Mouse (Mus musculus) layer of hippocampus, postnatal 25 days (tissue): ENCODE results near the gene Nit2. TPM values are rescaled to one million over a fixed set of nuclear protein-coding genes. Genes with fewer than 3 reads are reported as not detected.

ENCODE experiments used
- DNase-seq, 2 experiments: peaks; one replicate each; pipeline ENCODE4 v3.0.0; 2022; ENCODE audit warnings: mixed read lengths in 2 of 2, low spot score in 1 of 2; ENCODE audit errors: extremely low spot score in 1 of 2
- total RNA-seq, 2 experiments: library from RNA; stranded (reverse); gene quantifications; 2 replicates each; pipeline ENCODE4 v1.2.3; 2021

Gene Nit2
- total RNA-seq, 2 experiments from 2014 or later = 15.5 to 17.0 TPM

DNA sequence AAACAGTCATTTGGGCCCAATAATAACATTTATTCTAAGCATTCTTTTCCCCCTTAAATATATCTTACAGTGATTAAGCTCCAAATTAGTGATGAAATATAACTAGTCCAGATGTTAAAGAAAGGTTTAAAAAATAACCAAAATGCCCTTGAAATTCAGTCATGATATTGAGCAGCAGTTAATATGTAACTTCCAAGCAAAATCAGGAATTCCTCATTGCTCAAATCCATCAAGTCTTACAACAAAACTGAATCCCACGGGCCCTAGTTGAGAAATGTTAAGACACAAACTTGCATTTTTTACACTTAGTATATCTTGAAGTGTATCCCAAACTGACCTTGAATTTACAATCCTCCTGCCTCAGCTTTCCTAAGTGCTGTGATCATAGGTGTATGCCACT lies 3.4 kb downstream of the Nit2 start:
- DNase-seq = no peak

DNA sequence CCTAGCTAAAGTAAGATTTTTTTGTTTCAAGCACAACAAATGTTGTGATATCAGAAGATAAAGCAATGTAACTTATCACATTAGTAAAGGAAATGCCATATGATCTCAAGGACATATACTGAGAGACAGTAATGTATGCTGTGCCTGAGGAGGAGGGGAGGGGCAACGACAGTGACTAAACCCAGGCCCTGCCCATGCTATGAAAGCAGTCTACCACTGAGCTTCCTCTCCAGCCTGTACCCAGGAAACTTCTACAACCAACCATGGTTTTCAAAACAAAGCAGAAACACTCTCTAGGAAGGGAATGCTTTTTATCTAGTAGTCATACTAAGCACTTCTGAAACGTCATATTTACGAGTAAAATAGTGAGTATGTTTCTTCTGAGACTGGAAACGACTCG lies 4.3 kb downstream of the Nit2 start:
- no peak for DNase-seq

DNA sequence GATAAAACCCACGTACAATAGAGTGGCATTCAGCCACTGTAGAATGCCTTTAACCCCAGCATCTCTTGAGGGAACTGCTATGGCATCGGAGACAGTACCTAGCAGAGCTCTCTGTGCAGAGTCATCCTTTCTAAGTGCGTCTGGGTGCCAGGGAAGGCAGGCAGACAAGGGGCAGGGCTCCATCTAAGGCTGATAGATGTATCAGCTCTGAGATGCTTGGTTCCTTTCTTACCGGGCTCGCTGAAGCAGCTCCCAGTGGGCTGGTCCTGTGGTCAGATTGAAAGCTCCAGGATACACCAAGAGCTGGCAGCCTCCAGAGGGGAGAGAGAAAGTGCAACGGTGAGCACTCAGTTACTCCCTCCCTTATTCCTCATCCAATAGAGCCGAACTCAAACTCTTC lies 7.3 kb downstream of the Nit2 start:
- DNase-seq = no peak

DNA sequence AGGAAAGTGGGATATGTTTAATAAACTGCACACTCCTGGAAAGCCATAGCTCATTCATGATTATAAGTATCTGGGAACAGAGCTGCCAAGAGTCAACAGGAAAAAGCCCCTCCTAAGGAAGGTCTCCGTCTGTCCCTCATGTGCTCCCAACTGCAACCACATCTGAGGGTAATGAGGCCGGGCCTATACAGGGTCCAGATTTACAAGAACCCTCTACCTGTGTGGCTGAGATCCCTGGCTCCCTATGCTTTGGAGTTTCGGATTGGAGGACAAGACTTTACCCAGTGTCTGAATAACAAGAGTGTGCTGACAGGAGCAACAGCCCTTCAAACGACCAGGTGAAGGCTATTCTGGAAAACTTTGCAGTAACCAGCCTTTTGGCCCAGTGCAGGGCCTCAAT lies 9.4 kb downstream of the Nit2 start:
- no peak for DNase-seq

DNA sequence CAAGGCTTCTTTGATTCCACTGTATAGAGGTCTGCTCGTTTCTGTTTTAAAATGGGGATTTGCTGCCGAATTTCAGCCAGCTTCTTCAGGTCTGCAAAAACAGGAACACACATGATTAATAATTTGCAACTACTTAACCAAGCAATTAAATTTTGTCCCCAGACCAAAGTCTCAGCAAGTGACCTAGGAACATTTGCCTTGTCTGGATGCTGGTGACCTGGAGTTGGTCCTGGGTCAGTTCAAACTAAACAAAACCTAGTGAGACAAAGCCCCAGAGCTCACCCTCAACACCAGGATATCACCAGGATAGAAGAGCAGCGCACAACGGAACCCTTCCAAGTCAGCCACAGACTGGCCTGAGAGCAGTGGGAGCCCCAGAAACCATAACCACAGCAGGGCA lies 10.1 kb downstream of the Nit2 start:
- DNase-seq = no peak

DNA sequence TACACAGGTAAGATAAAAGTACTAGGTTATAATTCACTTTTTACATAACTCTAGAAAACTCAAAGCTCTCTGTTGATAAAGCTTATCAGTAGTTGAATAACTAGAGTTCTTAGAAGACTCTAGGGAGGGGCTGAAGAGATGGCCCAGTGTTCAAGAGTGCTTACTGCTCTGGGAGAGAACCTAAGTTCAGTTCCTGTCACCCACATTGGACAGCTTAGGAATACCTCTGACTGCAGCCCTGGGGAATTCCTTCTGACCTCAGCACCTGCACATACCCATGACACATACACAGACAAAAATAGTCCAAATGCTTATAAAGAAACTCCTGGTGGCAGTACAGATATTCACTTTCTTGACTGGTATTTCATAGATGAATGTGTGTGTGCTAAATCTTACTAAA lies 11.2 kb downstream of the Nit2 start:
- DNase-seq = no peak

DNA sequence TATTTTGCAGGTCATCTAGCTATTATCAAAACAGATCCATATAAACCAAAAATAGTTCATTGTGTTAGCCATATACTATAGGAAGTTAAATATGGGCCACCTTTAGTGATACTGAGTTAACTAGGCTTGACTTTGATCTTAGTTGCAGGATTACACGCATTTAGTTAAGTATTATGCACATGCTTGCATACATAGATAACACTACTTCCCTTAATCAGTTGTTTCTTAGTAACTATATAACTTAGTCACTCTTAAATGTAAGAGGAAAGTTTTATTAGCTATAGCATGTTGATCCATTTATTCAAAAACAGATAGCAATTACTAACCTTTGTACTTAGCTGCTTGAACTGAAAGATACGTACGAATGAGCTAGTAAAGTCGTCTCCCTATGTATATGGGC lies 15.7 kb downstream of the Nit2 start:
- DNase-seq = no peak

DNA sequence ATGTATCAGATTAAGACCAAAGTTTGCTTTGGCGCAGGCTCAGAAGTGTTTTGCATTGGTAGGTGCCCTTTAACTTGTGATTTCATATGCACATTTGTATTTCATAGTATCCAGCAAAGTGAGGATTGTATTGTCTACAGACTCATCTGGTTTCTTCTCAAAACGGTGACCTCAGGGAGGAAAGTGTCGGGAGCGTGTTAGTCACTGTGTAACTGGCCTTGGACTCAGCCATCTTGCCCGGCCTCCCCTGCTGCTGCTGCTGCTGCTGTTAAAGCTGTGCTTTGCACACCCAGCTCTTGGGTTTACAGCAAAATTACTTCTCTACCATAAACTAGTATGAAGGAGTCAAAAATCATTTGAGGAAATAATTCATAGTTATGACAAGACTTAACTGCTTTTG lies 22.4 kb downstream of the Nit2 start:
- no peak for DNase-seq

DNA sequence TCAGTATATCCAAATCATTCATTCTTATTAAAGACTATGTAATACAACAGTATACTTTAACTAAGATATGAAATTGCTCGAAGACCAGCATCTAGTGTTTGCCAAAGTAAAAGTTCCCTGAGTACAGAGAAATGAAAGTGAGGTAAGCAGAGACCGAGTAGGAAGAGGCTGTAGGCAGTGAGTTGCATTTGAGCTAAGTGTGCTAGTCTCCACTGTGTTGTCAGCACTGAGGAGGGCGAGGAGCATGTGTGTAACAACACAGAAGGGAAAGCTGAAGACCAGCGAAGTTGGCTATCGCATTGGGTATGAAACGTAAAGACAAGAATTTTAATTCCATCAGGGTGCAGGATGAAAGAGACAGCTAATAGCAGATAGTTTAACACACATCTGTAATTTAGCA lies 33.5 kb downstream of the Nit2 start:
- DNase-seq = no peak

DNA sequence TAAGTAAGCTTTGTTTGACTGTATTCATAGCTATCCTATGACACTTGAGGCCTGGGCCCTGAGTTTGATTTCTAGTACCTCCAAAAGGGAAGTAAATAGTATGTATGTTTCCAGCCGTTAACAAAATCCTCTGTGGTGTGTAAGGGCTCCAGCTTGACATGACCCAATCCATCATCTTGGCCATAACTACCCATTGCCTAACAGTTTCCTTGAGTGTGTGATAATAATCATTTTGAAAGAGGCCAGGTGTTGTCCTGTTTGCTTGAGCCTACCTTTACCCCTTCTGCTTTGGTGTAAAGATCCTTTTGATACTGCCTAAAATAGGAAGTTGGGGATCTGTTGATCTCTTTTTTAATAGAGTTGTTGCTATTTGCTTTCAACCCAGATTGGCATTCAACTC lies 34.8 kb downstream of the Nit2 start:
- no peak for DNase-seq

DNA sequence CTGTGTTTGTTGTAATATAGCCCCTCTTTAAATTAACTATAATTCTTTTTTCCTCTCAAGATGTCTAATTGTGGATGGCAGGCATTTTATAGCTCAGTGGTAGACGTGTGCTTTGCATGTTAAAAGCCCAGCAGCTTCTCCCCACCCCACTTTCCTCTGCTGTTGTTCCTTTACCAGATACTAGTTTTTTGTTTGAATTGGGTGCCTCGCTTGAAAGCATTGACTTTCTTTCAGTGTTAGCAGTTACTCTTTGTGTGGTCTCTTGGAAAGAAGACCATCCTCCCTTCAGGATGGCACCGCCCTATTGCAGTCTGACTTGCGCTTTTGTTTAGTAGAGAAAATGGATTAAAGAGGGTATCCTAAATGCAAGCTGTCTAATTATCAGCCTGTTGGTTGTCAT lies 35.6 kb downstream of the Nit2 start:
- no peak for DNase-seq

DNA sequence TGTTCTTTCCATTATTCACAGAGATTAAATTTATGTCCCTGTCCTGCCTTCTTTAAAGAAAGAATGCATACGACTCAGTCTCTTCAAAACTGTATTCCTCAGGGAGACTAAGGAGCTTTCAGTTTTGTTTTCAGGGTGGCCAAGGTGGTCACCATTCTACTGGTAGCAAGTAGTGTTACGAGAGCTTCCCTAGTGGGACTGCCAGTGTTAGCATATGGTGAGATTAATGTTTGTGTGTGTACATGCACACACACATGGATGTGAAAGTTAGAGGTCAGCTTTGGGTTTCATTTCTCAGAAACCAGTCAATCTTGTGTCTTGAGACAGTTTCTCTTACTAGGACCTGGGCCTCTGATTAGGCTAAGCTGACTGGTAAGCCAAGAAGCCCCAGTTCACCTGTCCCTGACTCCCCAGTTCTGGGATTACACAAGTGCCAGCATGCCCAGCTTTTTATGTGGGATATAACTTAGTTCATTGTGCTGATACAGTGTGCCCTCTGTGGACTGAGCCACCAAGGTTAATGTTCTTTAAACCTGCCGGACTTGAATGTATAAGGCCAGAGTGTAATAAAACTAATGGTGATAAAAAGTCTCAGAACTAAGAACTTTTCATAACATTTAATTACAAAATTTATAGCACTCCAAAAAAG lies 36.3 kb downstream of the Nit2 start:
- no peak for DNase-seq

DNA sequence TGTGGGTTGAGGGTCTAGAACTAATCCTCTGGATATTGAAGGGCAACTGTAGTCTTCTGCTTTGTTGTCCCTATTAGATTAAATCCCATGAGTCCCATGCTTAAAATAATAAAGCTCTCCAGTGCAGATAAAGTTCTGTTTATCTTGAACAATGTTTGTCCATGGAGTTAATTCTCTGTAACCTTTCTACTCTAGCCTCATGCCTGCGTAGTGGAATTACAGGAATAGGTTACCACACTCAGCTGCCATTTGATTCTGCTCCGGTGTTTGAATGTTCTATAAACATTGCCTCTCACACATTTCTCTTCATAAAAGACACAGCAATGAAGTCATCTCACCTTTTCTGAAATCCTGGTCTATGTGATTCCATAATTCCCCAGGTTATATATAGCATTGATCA lies 39.3 kb downstream of the Nit2 start:
- DNase-seq = no peak

DNA sequence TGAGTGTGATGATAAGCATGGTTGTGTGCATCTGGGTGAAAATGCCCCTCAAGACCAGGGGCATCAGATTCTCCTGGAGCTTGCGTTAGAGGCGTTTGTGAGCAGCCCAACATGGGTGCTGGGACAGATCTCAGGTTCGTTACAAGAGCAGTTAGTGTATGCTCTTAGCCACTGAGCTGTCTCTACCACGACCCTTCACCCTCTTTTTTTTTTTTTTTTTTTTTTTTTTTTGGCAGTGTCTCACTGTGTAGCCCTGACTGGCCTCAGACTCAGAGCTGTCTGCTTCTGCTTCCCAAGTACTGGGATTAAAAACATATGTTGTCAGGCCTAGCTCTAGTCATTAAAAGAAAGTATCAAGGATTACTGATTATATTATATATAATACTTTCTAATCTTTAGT lies 40.9 kb downstream of the Nit2 start:
- DNase-seq = no peak

DNA sequence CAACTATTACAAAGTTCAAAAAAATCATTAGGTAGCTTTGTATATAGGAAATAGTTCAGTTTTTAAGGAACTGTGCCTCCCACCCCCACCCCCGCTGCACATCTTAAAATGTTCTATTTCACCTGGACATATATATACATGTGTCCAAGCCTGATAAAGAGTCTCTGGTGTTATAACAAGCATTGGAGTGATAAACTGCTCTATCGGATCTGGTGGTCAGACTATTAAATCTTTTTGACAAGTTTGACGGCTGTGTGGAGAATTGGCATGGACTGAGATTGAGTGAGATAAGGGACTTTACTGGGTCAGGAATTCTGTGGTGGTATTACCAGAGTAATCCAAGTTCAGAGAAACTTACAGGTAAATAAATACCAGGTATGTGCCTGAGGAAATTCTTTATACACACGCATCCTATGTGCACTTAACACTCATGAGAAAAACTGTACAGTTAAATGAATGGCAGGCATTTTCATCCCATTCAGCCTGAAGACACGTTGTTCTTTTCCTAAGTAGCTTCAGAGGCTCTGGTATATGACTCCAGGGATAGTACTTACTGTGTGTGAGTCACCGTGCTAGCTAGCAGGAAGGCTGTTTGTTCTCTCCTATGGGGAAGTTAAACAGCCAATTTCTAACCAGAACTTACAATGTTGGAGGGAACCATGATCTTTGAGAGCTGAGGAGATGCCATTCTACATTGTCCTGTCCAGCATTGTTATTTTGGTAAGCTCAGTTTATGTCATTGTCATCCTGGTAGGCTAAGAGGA lies 44.3 kb downstream of the Nit2 start:
- DNase-seq = no peak

DNA sequence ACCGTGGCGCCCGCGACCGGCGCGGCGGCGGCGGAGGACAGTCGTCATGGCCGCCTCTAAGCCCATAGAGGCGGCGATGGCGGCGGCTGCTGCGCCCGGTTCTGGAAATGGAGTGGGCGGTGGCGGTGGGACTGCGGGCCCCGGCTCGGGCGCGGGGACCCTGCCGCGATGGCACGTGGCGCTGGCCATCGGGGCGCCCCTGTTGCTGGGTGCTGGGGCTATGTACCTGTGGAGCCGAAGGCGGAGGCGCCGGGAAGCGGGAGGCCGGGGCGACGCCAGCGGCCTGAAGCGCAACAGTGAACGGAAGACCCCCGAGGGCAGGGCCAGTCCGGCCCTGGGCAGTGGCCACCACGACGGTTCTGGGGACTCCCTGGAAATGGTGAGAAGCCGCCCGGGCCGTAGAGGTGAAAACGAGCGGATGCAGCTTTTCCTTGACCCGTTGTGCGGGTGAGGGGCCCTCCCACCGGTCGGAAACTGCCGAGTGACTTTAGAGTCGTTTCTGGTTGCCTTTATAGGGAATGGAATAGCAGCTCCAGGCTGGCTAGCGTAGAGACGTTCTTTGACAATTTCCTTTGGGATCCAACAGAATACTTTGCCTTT lies 45.2 kb downstream of the Nit2 start:
- peak in 1 of 2 experiments; percentile 11 for DNase-seq

DNA sequence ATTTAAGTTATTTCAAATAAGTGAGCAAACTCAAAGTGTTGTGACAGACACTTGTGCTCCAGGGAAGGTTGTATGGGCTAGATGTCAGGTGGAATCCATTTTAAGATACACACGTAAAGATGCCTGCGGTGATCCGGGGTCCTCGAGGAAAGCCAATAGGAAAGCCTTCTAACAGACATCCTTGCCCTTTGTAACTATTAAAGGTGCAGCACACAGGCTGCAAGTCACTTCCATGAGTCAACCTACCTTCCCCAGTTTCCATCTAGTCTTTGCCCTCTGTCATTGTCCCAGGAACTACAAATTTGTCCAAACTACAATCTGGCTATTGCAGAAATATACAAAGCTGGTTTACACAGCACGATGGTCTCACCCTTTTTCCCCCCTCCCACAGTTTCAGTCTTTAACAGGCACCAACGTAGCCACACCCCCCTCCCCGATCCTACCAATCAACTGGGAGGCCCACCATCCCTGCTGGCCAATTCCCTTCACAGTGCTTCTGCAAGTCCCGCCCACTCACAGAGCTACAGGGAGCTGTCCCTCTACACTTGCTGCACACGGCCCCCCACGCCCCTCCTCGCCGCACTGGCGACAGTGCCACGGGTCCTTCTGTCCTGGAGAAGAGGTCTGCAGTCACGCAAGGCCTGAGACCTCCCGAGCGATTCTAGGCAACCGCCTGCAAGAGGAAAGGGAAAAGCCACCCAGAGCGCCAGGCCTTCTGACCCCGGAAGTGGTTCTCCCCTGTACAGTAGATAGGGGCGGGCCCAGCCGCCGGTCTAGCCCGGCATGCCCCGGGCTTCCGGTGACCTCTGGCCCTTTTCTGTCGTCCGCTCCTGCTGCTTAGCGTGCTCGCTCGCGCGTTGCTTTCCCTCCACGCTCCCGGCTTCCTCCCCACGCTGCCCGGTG lies 46.0 kb downstream of the Nit2 start, which contains the start of gene Tomm70a:
Gene Tomm70a (plus strand): TSS at position 791 of the 903 bp plus-strand sequence.
- DNase-seq = peak; percentile 78 to 93

DNA sequence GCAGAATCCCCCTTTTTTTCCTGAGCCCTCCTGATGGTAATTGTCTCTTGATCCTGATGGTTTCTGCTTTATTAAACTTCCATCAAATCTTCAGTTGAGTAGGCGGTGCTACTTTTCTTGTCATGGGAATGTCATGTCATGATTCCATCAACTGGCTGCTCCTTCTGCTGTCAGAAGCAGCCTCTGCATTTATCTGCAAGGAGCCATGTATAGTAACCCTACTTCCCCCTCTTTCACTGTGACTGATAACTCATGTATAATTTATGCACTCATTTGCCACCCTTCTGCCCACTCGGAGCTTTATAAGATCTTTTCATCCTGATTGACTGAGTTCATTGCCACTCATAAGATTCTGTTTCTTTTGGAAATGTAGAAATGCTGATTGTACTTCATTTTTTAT lies 49.6 kb downstream of the Nit2 start:
- no peak for DNase-seq

DNA sequence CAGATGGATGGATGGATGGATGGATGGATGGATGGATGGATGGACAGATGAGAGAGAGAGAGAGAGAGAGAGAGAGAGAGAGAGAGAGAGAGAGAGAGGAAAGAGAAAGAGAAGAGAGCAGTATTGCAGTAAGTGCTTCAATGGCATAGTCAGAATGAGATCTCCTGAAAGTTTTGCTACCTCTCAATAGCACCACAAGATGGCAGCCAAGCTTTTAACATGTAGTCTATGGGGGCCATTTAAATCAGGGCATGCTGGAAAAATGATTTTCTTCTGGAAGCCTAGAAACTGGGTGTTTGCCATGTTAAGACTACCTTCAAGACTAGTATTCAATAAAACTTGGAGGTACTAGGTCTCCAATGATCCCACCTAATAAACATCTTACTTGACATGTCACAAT lies 51.1 kb downstream of the Nit2 start:
- no peak for DNase-seq
